Mouse (Mus musculus) ES-E14 (cell line): ENCODE measurements around the gene Fhad1.

ENCODE experiments used
- HCFC1 ChIP-seq: IDR thresholded peaks from 2 replicates; pipeline ENCODE4 v1.6.1; 2012; ENCODE audit warnings: low read length, inconsistent platforms, borderline replicate concordance; ENCODE audit not compliant: insufficient read depth
- MAFK ChIP-seq: IDR thresholded peaks from 2 replicates; pipeline ENCODE4 v1.6.1; 2014; ENCODE audit warnings: mild to moderate bottlenecking, low read depth, low read length, inconsistent platforms; ENCODE audit not compliant: insufficient read depth
- ZC3H11A ChIP-seq: IDR thresholded peaks from 2 replicates; pipeline ENCODE4 v1.6.1; 2012; ENCODE audit warnings: low read depth, mild to moderate bottlenecking, inconsistent platforms, low read length, borderline replicate concordance
- ZNF384 ChIP-seq: IDR thresholded peaks from 2 replicates; pipeline ENCODE4 v1.6.1; 2012; ENCODE audit warnings: low read depth, low read length, inconsistent platforms

GRCm38 (mm10) chr4:141956931-141957330 is 58.0 kb downstream of the Fhad1 start:
- TF ChIP-seq ZNF384 (no peak), MAFK (no peak), HCFC1 (no peak), ZC3H11A (no peak)
